Mouse (Mus musculus): ENCODE results near the gene Ambp.

Gene Ambp

DNA sequence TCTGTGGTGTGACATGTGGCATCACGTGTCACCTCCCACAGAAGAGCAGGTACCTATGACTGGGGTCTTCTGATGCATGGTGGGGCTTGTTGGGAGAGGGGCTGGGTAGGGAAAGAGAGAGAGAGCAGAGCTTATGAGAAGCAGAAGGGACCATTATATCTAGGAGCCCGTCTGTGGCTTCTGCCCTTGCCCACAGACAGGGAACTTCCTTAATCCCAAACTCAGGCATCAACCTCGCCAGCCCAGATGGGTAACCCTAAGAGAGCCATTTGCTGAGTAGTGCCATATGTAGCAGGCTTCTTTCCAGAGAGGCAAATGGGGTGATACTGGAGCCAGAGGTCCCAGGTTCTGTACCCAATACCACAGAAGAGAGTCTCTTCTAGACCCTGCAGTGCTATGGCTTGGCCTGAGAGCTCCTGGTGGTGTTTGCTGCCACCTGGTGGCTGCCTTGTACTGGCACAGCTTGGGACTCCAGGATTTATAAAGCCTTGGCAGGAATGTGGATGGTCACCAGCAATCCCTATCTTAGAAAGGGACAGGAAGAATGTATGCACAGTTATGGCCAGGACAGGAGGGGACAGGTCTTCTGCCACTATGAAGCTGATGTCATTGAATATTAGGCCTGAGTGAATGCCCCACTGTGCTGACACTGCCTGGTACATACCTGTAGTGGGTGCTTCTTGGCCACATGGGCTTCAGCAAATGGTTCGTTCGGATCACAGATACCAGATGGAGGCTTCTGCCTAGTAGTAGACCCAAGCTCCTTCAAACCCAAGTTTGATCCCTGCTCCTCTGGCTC, 35.8 kb downstream of the Ambp start:
- CTCF ChIA-PET: no interaction called here

DNA sequence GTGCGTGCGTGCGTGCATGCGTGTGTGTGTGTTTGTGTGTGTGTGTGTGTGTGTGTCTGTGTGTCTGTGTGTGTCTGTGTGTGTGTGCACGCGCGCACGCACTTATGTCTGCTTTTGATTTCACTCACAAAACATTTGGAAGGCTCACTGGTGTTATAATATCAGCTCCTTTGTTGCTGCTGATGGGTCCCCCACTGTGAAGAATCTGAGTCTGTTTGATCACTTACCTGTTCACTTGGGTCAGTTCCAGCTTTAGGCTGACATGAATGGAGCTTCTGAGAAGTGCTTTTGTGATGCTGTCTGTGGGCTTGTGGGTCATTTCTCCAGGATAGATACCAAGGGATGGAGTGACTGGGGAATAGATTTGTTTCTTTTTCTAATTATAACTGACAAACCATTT, 48.9 kb downstream of the Ambp start:
- CTCF ChIA-PET: no interaction called here

DNA sequence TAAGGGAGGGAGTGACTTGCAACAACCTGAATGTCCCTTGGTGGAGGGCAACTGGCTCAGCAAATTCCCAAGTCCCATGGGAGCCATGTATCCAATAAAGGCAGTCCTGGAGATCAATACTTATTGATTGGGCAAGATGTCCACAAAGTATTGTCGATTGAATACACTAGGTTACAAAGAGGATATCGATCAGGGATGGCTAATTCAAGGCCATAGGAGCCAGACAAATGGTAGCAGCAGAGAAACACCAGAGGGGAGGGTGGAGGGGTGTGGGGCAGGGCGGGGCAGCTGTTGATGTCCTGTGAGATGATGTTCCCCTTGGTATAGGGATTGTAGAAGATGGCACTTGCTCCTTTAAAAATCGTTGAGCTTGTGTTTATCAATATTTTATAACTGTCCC, 52.6 kb downstream of the Ambp start:
- CTCF ChIA-PET: no interaction called here

DNA sequence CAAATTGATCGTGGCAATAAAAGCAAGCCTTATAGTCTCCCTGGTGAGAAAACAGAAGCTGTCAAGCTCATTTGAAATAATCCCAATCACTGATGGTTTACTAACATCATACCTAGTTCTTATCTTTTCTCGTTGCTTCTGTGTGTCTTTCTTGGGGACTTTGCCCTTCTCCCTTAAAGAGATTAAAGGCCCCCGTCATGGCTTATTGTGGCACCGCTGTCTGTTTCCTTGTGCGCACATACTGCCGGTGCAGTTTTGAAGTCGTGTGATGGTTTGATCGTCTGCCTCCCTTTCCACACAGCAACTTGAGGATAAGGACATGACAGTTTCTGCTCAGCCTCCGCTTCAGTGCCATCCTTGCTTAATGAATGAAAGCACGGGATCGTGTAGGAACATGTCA, 54.1 kb downstream of the Ambp start:
- CTCF ChIA-PET: no interaction called here

DNA sequence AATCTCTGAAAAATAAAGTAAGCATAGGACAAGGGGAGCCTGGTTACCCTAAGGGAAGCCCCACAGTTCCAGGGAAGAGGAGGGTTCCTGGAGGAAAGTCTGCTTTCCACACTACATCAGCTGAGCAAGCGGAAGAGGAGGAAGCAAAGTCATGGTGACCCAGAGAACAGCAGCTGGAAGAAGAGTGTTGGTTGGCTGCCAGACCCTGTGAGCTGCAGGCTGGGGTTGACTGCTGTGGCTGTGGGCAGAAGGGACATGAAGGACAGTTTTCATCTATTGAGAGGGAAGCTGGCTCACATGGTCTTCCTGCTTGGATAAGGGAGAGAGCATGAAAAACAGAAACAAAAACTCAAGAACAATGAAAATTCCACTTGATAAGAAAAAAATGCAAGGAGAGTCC, 57.0 kb downstream of the Ambp start:
- CTCF ChIA-PET: no interaction called here

Data from spleen, embryonic (tissue).